Mouse (Mus musculus): ENCODE data around the gene Lgals3bp. TPM values are rescaled to one million over a fixed set of nuclear protein-coding genes. Genes with fewer than 3 reads are reported as not detected.

The Lgals3bp gene
- polyA plus RNA-seq, 1 experiment, result 52.7 TPM

GRCm38 (mm10) chr11:118360907-118361341, 41.0 kb downstream of the Lgals3bp start:
- Histone ChIP-seq H3K4me1 (ENCODE audit: control insufficient read depth, insufficient read depth, low read length) (peaks cover 2% of the 10 kb centered on the region; the same call in 1 of the 2 replicates), H3K27ac (ENCODE audit: control insufficient read depth, insufficient read depth, low read depth, low read length, poor library complexity) (no peak overlapping the region), H3K4me3 (replicated peaks; ENCODE audit: control insufficient read depth, low read depth, low read length) (no peak overlapping the region)
- whole genome bisulfite sequencing, result 19% methylated on average over 10 of the region's 10 CpGs
- TF ChIP-seq CTCF (IDR thresholded peaks at IDR 0.05; ENCODE audit: control insufficient read depth, insufficient read depth, low read length) (no peak), POLR2A (IDR thresholded peaks at IDR 0.05; ENCODE audit: borderline replicate concordance, control insufficient read depth, low read depth, low read length) (no peak)

- 57% methylated on average over 7 of the region's 7 CpGs for WGBS
- no peak overlapping the region for H3K27ac ChIP-seq (ENCODE audit: control insufficient read depth, insufficient read depth, low read depth, low read length, poor library complexity)
- no peak for TF ChIP-seq POLR2A (IDR thresholded peaks at IDR 0.05; ENCODE audit: borderline replicate concordance, control insufficient read depth, low read depth, low read length)
- TF ChIP-seq CTCF (IDR thresholded peaks at IDR 0.05; ENCODE audit: control insufficient read depth, insufficient read depth, low read length), result no peak
- peaks cover 2% of the 10 kb centered on the region; the same call in 1 of the 2 replicates for H3K4me1 ChIP-seq (ENCODE audit: control insufficient read depth, insufficient read depth, low read length)
- no peak overlapping the region for H3K4me3 ChIP-seq (replicated peaks; ENCODE audit: control insufficient read depth, low read depth, low read length)
Observed at GRCm38 (mm10) chr11:118360491-118360890, 41.4 kb downstream of the Lgals3bp start.

GRCm38 (mm10) chr11:118355640-118356039, 46.3 kb downstream of the Lgals3bp start, which contains the start of gene Timp2:
Timp2 (minus strand) TSS chr11:118355740.
- WGBS, result 64% methylated on average over 6 of the region's 6 CpGs
- H3K27ac ChIP-seq (ENCODE audit: control insufficient read depth, insufficient read depth, low read depth, low read length, poor library complexity), result peak within 1 kb of the TSS; percentile 79
- TF ChIP-seq CTCF (IDR thresholded peaks at IDR 0.05; ENCODE audit: control insufficient read depth, insufficient read depth, low read length), result no peak
- TF ChIP-seq POLR2A (IDR thresholded peaks at IDR 0.05; ENCODE audit: borderline replicate concordance, control insufficient read depth, low read depth, low read length), result no peak

GRCm38 (mm10) chr11:118355205-118355604, 46.7 kb downstream of the Lgals3bp start:
- under 1% methylated on average over 43 of the region's 43 CpGs for WGBS
- Histone ChIP-seq H3K4me3 (replicated peaks; ENCODE audit: control insufficient read depth, low read depth, low read length) (peak overlapping the region; percentile 63), H3K27ac (ENCODE audit: control insufficient read depth, insufficient read depth, low read depth, low read length, poor library complexity) (peak overlapping the region; percentile 79), H3K4me1 (ENCODE audit: control insufficient read depth, insufficient read depth, low read length) (no peaks in the 10 kb centered on the region; the same call in 1 of the 2 replicates)
- peak; percentile 48; the same call in 1 of the 2 replicates for TF ChIP-seq CTCF (IDR thresholded peaks at IDR 0.05; ENCODE audit: control insufficient read depth, insufficient read depth, low read length)
- TF ChIP-seq POLR2A (IDR thresholded peaks at IDR 0.05; ENCODE audit: borderline replicate concordance, control insufficient read depth, low read depth, low read length), result peak; percentile 75; the same call in 1 of the 2 replicates

More at GRCm38 (mm10) chr11:118355640-118356039, 46.3 kb downstream of the Lgals3bp start, which contains the start of gene Timp2:
- no peaks in the 10 kb centered on the region; the same call in 1 of the 2 replicates for H3K4me1 ChIP-seq (ENCODE audit: control insufficient read depth, insufficient read depth, low read length)
- H3K4me3 ChIP-seq (replicated peaks; ENCODE audit: control insufficient read depth, low read depth, low read length), result peak within 1 kb of the TSS; percentile 63

GRCm38 (mm10) chr11:118354636-118355191, 47.2 kb downstream of the Lgals3bp start:
- Histone ChIP-seq H3K4me1 (ENCODE audit: control insufficient read depth, insufficient read depth, low read length) (no peaks in the 10 kb centered on the region; the same call in 1 of the 2 replicates), H3K4me3 (replicated peaks; ENCODE audit: control insufficient read depth, low read depth, low read length) (peak overlapping the region; percentile 63), H3K27ac (ENCODE audit: control insufficient read depth, insufficient read depth, low read depth, low read length, poor library complexity) (peak overlapping the region; percentile 79)
- no peak for TF ChIP-seq CTCF (IDR thresholded peaks at IDR 0.05; ENCODE audit: control insufficient read depth, insufficient read depth, low read length)
- WGBS, result 1% methylated on average over 46 of the region's 47 CpGs

DNA sequence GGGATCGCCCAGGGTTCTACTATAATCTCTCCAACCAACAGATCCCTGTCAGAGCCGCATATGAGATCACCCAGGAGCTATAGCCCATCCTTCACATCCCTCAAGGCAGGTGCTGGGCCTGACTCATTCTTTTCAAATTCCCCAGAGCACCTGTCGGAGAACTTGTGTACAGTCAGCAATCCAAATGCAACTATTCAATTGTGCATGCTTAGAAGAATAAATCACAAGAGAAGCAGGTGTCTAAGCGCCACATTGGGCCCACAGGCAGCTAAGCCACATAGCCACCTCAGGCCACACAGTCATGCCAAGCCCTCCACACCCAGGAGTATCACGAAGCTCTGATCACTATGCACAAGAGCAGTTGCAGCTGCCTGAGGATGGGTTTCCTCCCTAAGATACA, 52.4 kb downstream of the Lgals3bp start:
- TF ChIP-seq CTCF (IDR thresholded peaks at IDR 0.05; ENCODE audit: control insufficient read depth, insufficient read depth, low read length) (no peak), POLR2A (IDR thresholded peaks at IDR 0.05; ENCODE audit: borderline replicate concordance, control insufficient read depth, low read depth, low read length) (no peak)
- peak overlapping the region; percentile 67 for H3K27ac ChIP-seq (ENCODE audit: control insufficient read depth, insufficient read depth, low read depth, low read length, poor library complexity)
- 75% methylated on average over 5 of the region's 5 CpGs for WGBS
- H3K4me3 ChIP-seq (replicated peaks; ENCODE audit: control insufficient read depth, low read depth, low read length), result no peak overlapping the region
- H3K4me1 ChIP-seq (ENCODE audit: control insufficient read depth, insufficient read depth, low read length), result peaks cover 6% of the 10 kb centered on the region; the same call in 1 of the 2 replicates

- TF ChIP-seq POLR2A (IDR thresholded peaks at IDR 0.05; ENCODE audit: borderline replicate concordance, control insufficient read depth, low read depth, low read length) (0 out of 2 replicates have a peak, but pooled peaks have one; percentile 39), CTCF (IDR thresholded peaks at IDR 0.05; ENCODE audit: control insufficient read depth, insufficient read depth, low read length) (no peak)
- H3K27ac ChIP-seq (ENCODE audit: control insufficient read depth, insufficient read depth, low read depth, low read length, poor library complexity), result peak overlapping the region; percentile 67
- H3K4me1 ChIP-seq (ENCODE audit: control insufficient read depth, insufficient read depth, low read length), result peaks cover 6% of the 10 kb centered on the region; the same call in 1 of the 2 replicates
- WGBS, result 17% methylated on average over 5 of the region's 5 CpGs
- no peak overlapping the region for H3K4me3 ChIP-seq (replicated peaks; ENCODE audit: control insufficient read depth, low read depth, low read length)
Observed at GRCm38 (mm10) chr11:118348877-118349276, 53.0 kb downstream of the Lgals3bp start.

GRCm38 (mm10) chr11:118348419-118348818, 53.5 kb downstream of the Lgals3bp start:
- WGBS, result 11% methylated on average over 3 of the region's 3 CpGs
- Histone ChIP-seq H3K27ac (ENCODE audit: control insufficient read depth, insufficient read depth, low read depth, low read length, poor library complexity) (peak overlapping the region; percentile 65), H3K4me1 (ENCODE audit: control insufficient read depth, insufficient read depth, low read length) (peaks cover 6% of the 10 kb centered on the region; the same call in 1 of the 2 replicates), H3K4me3 (replicated peaks; ENCODE audit: control insufficient read depth, low read depth, low read length) (no peak overlapping the region)
- no peak for TF ChIP-seq POLR2A (IDR thresholded peaks at IDR 0.05; ENCODE audit: borderline replicate concordance, control insufficient read depth, low read depth, low read length)
- no peak for TF ChIP-seq CTCF (IDR thresholded peaks at IDR 0.05; ENCODE audit: control insufficient read depth, insufficient read depth, low read length)

Data from bone marrow, adult 2 months (tissue).